Mouse (Mus musculus) monocyte, adult 5-6 weeks (primary cell): Measurements from ENCODE around the gene Spink2. TPM values are rescaled to one million over a fixed set of nuclear protein-coding genes. Genes with fewer than 3 reads are reported as not detected.
"Not testable (repeated sequence)": the region's sequence is repeated elsewhere in the genome, so short reads cannot be mapped to it uniquely, and the experiment has no call there.

Source experiments
- ATAC-seq: fragments of 153-309, 156-312 bp; replicated peaks from 2 replicates; pipeline ENCODE4 v1.8.0; 2017; ENCODE audit warnings: mild to moderate bottlenecking; ENCODE audit not compliant: low TSS enrichment, insufficient number of reproducible peaks, severe bottlenecking, poor library complexity, low FRiP score
- total RNA-seq: library from RNA; stranded (forward); fragments of 200-1000, 200-491, 200-594 nt; gene quantifications from 3 replicates; pipeline ENCODE4 v1.2.3, GENCODE M21; 2017

Spink2 gene
- not detected in 3 replicates for total RNA-seq

GRCm38 (mm10) chr5:77211236-77211635 lies at the start of gene Spink2:
TSS of gene Spink2 (minus strand) at chr5:77211471.
- ATAC-seq, result no peak

DNA sequence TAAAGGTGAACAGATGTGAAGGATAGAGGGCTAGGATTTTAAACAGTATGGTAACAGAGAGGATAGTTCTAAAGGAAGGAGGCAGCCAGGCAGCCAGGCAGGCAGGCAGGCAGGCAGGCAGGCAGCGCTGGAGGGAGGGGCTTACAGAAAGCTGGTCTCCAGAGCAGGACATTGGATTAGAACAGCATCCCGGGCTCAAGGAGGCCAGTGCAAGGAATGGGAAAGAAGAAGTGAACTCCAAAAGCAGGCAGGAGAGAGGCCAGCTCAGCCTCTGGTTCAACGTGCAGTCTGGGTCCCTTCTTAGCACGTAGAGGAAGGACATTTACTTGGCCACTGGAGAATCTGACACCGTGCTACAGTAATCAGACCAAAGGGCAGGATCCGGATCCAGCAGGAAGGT lies 48.9 kb upstream of the Spink2 start:
- ATAC-seq, result no peak

- no peak for ATAC-seq
These were observed 48.0 kb upstream of the Spink2 start for GRCm38 (mm10) chr5:77259315-77259714.

DNA sequence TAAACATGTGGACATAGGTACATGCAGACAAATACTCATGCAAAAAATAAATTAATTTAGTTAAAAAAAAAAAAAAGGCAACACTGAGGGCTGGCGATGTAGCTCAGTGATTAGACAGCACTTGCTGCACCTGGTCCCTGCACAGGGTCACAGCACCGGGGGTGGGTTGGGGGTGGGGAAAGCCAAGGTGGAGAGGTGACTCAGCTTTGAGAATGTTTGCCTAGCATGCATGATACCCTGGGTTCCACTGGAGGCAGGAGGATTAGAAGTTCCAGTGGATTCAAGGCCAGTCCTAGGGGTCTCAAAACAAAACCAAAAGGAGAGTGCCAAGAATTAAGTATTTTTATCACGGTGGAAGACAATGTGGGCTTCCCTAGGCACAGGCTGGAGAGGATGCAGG lies 46.3 kb upstream of the Spink2 start:
- no peak for ATAC-seq

DNA sequence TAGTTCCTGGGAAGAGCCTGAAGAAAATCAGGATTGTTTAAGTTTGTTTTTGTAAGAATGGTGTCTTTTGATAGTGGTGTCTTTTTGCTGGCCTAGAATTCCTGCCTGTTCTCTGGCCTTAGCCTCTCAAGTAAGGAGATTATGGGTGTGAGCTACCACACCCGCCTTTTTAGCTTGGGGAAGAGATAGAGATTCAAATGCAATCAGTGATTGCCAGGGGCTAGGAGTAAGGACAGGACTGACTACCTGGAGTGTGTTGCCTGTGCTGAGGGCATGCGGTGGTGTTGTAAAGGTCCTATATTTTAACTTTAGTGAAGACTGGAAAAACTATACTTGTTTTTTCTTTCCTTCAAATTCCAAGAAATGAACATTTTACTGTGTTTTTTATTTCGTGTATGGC lies 43.1 kb upstream of the Spink2 start:
- no peak for ATAC-seq

- no peak for ATAC-seq
These were observed 41.9 kb upstream of the Spink2 start for GRCm38 (mm10) chr5:77253154-77253553.

DNA sequence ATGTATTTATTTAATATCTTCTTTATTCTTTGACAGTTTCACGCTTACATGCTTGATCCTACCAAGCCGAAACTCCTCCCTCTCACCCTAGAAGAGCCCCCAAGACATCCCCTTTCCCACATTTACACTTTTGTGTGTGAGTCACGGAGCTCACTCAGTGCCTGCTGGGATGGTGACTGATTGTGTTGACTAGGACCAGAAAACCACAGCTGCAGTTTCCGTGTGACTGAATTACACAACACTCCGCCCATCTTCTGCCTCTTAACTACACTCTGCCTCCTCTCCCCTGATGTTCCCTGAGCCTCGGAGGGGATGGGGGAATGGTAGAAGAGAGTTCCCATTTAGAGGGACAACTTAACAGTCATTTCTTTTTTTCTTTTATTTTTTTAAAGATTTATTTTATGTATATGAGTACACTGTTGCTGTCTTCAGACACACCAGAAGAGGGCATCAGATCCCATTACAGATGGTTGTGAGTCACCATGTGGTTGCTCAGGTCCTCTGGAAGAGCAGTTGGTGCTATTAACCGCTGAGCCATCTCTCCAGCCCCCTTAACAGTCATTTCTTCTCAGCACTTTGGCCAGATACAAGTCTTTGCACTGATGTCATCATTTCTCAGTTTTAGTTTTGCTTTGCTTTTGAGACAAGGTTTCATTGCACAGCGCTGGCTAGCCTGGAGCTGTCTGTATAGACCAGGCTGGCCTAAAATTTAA lies 41.0 kb upstream of the Spink2 start:
- 0 out of 2 replicates have a peak, but pooled peaks have one; percentile 54 for ATAC-seq

GRCm38 (mm10) chr5:77251656-77252055 lies 40.4 kb upstream of the Spink2 start:
- no peak for ATAC-seq

- ATAC-seq, result no peak
These were observed 38.8 kb upstream of the Spink2 start for GRCm38 (mm10) chr5:77250083-77250482.

DNA sequence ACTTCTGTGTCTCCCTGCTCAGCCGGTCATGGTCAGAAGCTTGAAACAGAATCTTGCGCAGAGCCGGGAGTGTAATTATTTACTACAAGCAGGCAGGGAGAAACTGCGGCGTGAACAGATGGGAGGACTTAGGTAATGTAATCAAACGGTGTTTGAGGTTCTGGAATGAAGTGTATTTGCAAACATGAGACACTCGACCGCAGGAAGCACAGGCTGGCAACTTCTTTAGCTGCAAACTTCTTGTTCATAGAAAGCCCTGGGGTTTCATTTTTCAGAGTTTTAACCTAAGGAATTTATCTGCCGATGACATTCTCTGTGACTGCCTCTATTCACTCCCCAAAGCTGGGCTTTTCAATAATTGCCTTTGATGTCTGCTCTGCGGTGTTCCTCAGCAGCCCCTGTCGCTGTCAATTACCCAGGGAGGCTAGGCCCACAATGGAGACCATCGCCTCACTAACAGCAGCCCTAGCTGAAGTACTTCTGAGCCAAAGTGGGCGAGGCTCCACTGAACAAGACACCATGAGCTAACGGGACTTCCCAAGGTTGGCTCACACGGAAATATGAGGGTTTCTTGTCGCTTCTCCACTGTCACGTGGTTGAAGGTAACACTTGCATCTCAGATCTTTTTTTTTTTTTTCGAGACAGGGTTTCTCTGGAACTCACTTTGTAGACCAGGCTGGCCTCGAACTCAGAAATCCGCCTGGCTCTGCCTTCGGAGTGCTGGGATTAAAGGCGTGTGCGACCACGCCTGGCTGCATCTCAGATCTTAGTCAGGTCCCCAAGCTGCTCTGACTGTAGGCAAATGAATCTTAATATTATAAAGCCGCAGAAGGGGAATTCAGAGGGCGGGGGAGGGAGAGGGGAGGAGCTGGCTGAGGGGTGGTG lies 34.8 kb upstream of the Spink2 start:
- peak; percentile 89 for ATAC-seq

- no peak for ATAC-seq
These were observed 34.2 kb upstream of the Spink2 start for GRCm38 (mm10) chr5:77245463-77245786.

GRCm38 (mm10) chr5:77244331-77244987 lies 33.2 kb upstream of the Spink2 start:
- ATAC-seq, result no peak

GRCm38 (mm10) chr5:77237104-77237503 lies 25.8 kb upstream of the Spink2 start:
- ATAC-seq, result no peak

DNA sequence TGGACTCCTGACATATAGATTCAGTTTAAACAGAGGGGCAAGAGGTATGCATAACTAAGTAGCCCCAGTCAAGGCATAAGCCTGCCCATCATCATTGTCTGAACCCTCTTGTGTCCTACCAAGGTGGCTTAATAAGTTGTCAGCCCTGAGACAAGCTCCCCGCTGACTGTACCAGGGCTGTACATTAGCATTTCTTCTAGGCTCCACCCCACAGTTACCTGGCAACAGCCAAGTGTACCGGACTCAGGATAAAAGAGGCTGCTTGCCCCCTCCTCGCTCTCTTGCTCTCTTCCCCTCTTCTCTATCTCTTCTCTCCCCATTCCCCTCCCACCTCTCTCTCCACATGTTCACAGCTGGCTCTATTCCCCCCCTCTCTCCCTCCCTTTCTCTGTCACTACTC lies 23.6 kb upstream of the Spink2 start:
- no peak for ATAC-seq

- ATAC-seq, result not testable (repeated sequence)
These were observed 20.6 kb upstream of the Spink2 start for GRCm38 (mm10) chr5:77231863-77232262.

- ATAC-seq, result peak; percentile 68; the same call in 1 of the 2 replicates
These were observed 17.7 kb upstream of the Spink2 start for GRCm38 (mm10) chr5:77228986-77229385.

DNA sequence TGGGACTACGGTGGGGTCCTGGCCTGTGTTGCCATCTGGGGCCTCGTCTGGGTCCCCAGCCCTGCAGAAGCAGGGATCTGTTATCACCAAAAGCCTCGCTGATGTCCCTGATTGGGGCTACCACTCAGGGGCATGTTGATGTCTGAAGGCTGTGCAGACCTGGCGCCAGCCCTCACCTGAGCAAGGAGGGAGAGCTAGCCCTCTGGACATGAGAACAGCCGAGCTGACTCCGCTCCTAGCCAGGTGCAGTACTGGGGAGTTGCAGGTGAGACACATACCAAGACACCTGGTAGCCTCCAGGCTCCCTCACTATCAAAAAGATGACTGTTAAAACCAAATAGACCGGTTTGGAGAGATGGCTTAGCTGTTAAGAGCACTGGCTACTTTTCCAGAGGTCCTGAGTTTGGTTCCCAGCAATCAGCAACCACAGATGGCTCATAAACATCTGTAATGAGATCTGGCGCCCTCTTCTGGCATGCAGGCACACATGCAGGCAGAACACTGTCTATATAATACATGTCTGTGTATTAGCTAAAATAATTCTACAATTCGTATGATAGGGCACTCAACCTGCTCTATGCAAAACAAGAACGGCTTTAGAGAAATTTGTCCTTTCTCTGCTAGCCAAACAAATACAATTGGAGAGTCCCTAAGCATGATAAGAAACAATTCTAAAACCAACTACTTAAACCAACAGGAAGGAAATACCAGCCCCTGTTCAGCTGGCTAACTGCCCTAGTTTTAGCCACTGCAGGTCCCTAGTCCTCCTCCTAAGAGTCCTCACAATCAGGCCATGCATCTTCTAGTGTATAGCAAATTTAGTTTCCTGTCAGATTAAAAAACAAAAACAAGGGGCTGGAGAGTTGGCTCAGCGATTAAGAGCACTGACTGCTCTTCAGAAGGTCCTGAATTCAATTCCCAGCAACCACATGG lies 12.0 kb upstream of the Spink2 start:
- ATAC-seq, result 0 out of 2 replicates have a peak, but pooled peaks have one; percentile 15

- peak; percentile 34; the same call in 1 of the 2 replicates for ATAC-seq
These were observed 6.5 kb upstream of the Spink2 start for GRCm38 (mm10) chr5:77217724-77218123.
